Mouse (Mus musculus): ENCODE measurements around the gene Erlec1. TPM values are rescaled to one million over a fixed set of nuclear protein-coding genes. Genes with fewer than 3 reads are reported as not detected.

Erlec1 gene
- polyA plus RNA-seq (2014; fragmentation: Illumina TruSeq; extraction: RNeasy Lipid Tissue Mini Kit (QIAGEN cat#74804); ENCODE audit: low read depth, low replicate concordance) = 222 TPM

DNA sequence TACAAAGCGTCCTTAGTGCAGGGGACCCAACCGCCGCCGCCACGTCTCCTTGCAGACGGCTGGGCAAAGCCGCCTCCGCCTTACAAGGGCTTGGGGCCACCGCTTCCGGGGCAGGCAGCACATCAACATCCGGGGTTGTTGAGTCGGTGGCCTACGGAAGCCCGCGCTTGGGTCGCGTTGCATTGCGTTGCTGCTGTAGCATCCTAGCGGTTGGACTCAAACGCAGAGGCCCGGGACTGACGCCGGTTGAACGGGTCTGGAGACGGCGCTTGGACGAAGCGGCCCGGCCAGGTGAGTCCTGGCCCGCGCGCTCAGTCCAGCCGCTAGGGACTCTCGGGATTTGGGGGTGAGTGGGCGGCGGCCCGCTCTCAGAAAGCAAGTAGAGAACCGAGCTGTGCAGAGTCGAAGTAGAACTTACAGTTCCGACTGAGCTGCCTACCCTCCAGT is at the start of gene Erlec1:
Gene Erlec1, minus strand, starts transcription at position 57 of the 447 bp plus-strand sequence.

DNA sequence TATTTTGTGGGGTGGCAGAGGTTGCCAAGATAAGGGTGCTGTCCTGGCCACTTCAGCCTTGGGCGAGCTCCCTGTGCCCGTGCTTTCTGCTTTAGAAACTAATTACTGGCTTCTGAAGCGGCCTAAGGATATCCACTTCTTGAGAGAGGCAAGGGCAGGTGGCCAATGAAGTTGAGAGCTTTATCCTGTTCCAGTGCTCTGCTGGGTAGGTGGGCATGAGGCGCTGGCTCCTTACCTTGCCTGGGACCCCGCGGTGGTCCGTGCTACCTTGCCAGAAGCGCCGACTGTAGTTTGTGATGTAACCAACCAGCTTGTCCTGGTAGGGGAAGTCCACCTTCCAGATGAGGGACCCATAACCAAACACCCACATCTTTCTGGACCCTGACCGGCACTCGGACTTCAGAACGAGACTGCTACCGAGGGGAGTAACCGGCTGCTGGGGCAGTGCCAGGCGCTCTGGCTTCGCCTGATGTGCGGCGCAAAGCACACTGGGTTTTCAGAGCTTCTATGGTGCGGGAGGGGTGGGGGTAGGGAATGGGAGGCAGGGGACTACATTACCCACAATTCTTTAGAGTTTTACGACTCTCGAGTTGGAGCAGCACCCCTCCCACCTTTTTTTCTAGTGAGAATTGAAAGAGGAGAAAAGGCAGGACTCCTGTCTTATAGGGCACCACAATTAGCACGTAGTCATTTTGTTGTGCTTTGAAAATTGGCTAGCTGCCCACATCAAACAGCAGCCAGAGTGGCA is 31.9 kb upstream of the Erlec1 start, which contains the start of gene Chac2:
Gene Chac2, minus strand, starts transcription at position 474 of the 748 bp plus-strand sequence.

DNA sequence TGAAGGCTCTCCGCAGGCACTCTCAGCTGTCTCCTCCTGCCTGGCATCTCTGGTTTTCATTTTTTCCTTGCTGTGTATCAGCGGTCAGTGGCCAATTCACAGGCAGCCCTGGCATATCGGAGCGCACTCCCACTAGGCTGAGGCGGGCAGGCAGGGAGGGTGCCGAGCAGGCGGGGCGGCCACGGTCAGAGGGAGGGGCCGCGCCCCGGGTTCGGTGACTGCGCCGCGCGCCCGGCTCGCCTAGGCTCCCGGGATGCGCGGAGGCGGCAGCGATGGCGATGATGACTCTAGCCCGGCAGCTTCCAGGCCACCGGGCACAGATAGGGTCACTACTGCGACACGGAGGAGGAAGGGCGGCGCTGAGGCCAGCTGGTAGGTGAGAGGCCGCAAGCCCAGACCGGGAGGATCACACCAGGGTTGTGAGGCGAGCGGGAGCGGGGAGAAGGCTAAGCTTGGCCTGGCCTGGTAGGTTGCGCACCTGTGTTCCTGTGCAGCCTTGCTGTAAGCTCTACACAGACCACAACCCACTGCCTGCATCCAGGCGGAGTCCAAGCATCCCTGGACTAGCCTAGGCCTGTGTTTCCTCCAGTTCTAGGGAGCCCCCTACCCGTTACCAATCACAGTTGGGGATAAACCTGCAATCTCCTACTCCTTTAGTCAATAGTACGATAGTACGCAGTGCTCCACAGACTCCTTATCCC is 68.8 kb downstream of the Erlec1 start, which contains the start of the genes Gpr75 and Asb3:
Gene Gpr75, plus strand, starts transcription at position 188 of the 701 bp plus-strand sequence.
Gene Asb3, plus strand, starts transcription at position 246 of the 701 bp plus-strand sequence.

Other genes with a start within 250 kb of the Erlec1 start
- gene Psme4, start 182.6 kb downstream of the Erlec1 start, polyA plus RNA-seq (2014; fragmentation: Illumina TruSeq; extraction: RNeasy Lipid Tissue Mini Kit (QIAGEN cat#74804); ENCODE audit: low read depth, low replicate concordance) = 156 TPM
- 0.47 TPM for gene Gpr75, start 69.0 kb downstream of the Erlec1 start, polyA plus RNA-seq (2014; fragmentation: Illumina TruSeq; extraction: RNeasy Lipid Tissue Mini Kit (QIAGEN cat#74804); ENCODE audit: low read depth, low replicate concordance)
- gene Asb3, start 68.9 kb downstream of the Erlec1 start, polyA plus RNA-seq (2014; fragmentation: Illumina TruSeq; extraction: RNeasy Lipid Tissue Mini Kit (QIAGEN cat#74804); ENCODE audit: low read depth, low replicate concordance) = 26.8 TPM
- gene Chac2, start 32.0 kb upstream of the Erlec1 start, polyA plus RNA-seq (2014; fragmentation: Illumina TruSeq; extraction: RNeasy Lipid Tissue Mini Kit (QIAGEN cat#74804); ENCODE audit: low read depth, low replicate concordance) = 69.2 TPM
- gene Gm17332, start 228.1 kb upstream of the Erlec1 start, polyA plus RNA-seq (2014; fragmentation: Illumina TruSeq; extraction: RNeasy Lipid Tissue Mini Kit (QIAGEN cat#74804); ENCODE audit: low read depth, low replicate concordance) = not detected

All from sigmoid colon, adult 10 weeks (tissue).